Mouse (Mus musculus): ENCODE results near the gene Tmem170. TPM values are rescaled to one million over a fixed set of nuclear protein-coding genes. Genes with fewer than 3 reads are reported as not detected.
"Not testable (repeated sequence)": the region's sequence is repeated elsewhere in the genome, so short reads cannot be mapped to it uniquely, and the experiment has no call there.

Gene Tmem170
- polyA plus RNA-seq, 1 experiment from 2014 or later: 9.1 TPM

GRCm38 (mm10) chr8:111875758-111876157 lies 792 bp downstream of the Tmem170 start:
- Histone ChIP-seq H3K9ac (replicated peaks) (peak overlapping the region; percentile 74), H3K9me3 (no peaks in the 10 kb centered on the region), H3K36me3 (peaks cover 3% of the 10 kb centered on the region; the same call in 1 of the 2 replicates), H3K27me3 (no peaks in the 10 kb centered on the region), H3K4me2 (peak overlapping the region; percentile 84), H3K27ac (no peak overlapping the region), H3K4me3 (replicated peaks) (peak overlapping the region; percentile 66), H3K4me1 (replicated peaks) (peaks cover 5% of the 10 kb centered on the region; the same call in 1 of the 2 replicates)
- WGBS: 21% methylated on average over 9 of the region's 9 CpGs
- ATAC-seq (ENCODE audit: insufficient number of reproducible peaks, insufficient read depth, low FRiP score, low TSS enrichment, low read depth): no peak

GRCm38 (mm10) chr8:111871278-111871677 lies 5.3 kb downstream of the Tmem170 start:
- WGBS: 89% methylated on average over 3 of the region's 3 CpGs
- Histone ChIP-seq H3K4me3 (replicated peaks) (no peak overlapping the region), H3K36me3 (peaks cover 8% of the 10 kb centered on the region; the same call in 1 of the 2 replicates), H3K4me2 (no peak overlapping the region), H3K9ac (replicated peaks) (no peak overlapping the region), H3K27ac (no peak overlapping the region), H3K9me3 (no peaks in the 10 kb centered on the region), H3K27me3 (no peaks in the 10 kb centered on the region), H3K4me1 (replicated peaks) (peaks cover 5% of the 10 kb centered on the region; the same call in 1 of the 2 replicates)
- ATAC-seq (ENCODE audit: insufficient number of reproducible peaks, insufficient read depth, low FRiP score, low TSS enrichment, low read depth): no peak

GRCm38 (mm10) chr8:111870379-111870778 lies 6.2 kb downstream of the Tmem170 start:
- H3K27me3 ChIP-seq: no peaks in the 10 kb centered on the region
- no peaks in the 10 kb centered on the region; the same call in 1 of the 2 replicates for H3K4me1 ChIP-seq (replicated peaks)
- no peak overlapping the region for H3K27ac ChIP-seq
- ATAC-seq (ENCODE audit: insufficient number of reproducible peaks, insufficient read depth, low FRiP score, low TSS enrichment, low read depth): no peak
- H3K9ac ChIP-seq (replicated peaks): no peak overlapping the region
- no peak overlapping the region for H3K4me2 ChIP-seq
- H3K4me3 ChIP-seq (replicated peaks): no peak overlapping the region
- 84% methylated on average over 2 of the region's 3 CpGs for WGBS
- peaks cover 17% of the 10 kb centered on the region for H3K36me3 ChIP-seq
- H3K9me3 ChIP-seq: no peaks in the 10 kb centered on the region

GRCm38 (mm10) chr8:111868664-111869063 lies 7.9 kb downstream of the Tmem170 start:
- H3K4me2 ChIP-seq: no peak overlapping the region
- no peak overlapping the region for H3K4me3 ChIP-seq (replicated peaks)
- peaks cover 26% of the 10 kb centered on the region for H3K36me3 ChIP-seq
- no peak overlapping the region for H3K9ac ChIP-seq (replicated peaks)
- H3K27ac ChIP-seq: no peak overlapping the region
- 73% methylated on average over 2 of the region's 2 CpGs for WGBS
- H3K9me3 ChIP-seq: no peaks in the 10 kb centered on the region
- H3K27me3 ChIP-seq: no peaks in the 10 kb centered on the region
- ATAC-seq (ENCODE audit: insufficient number of reproducible peaks, insufficient read depth, low FRiP score, low TSS enrichment, low read depth): no peak
- H3K4me1 ChIP-seq (replicated peaks): no peaks in the 10 kb centered on the region

- H3K4me2 ChIP-seq: no peak overlapping the region
- no peaks in the 10 kb centered on the region for H3K27me3 ChIP-seq
- peaks cover 25% of the 10 kb centered on the region for H3K36me3 ChIP-seq
- no peak for ATAC-seq (ENCODE audit: insufficient number of reproducible peaks, insufficient read depth, low FRiP score, low TSS enrichment, low read depth)
- no peaks in the 10 kb centered on the region for H3K9me3 ChIP-seq
- no peak overlapping the region for H3K9ac ChIP-seq (replicated peaks)
- WGBS: 84% methylated on average over 6 of the region's 6 CpGs
- H3K4me1 ChIP-seq (replicated peaks): no peaks in the 10 kb centered on the region
- H3K27ac ChIP-seq: no peak overlapping the region
- no peak overlapping the region for H3K4me3 ChIP-seq (replicated peaks)
Observed at GRCm38 (mm10) chr8:111865857-111866256, 10.7 kb downstream of the Tmem170 start.

GRCm38 (mm10) chr8:111865130-111865852 lies 11.3 kb downstream of the Tmem170 start:
- 95% methylated on average over 8 of the region's 8 CpGs for WGBS
- no peak overlapping the region for H3K9ac ChIP-seq (replicated peaks)
- H3K4me3 ChIP-seq (replicated peaks): no peak overlapping the region

GRCm38 (mm10) chr8:111864648-111865047 lies 11.9 kb downstream of the Tmem170 start:
- Histone ChIP-seq H3K9ac (replicated peaks) (no peak overlapping the region), H3K9me3 (no peaks in the 10 kb centered on the region), H3K27me3 (no peaks in the 10 kb centered on the region), H3K27ac (no peak overlapping the region), H3K36me3 (peaks cover 24% of the 10 kb centered on the region), H3K4me2 (no peak overlapping the region), H3K4me1 (replicated peaks) (no peaks in the 10 kb centered on the region), H3K4me3 (replicated peaks) (no peak overlapping the region)
- WGBS: 91% methylated on average over 8 of the region's 8 CpGs
- no peak for ATAC-seq (ENCODE audit: insufficient number of reproducible peaks, insufficient read depth, low FRiP score, low TSS enrichment, low read depth)

More at GRCm38 (mm10) chr8:111865130-111865852, 11.3 kb downstream of the Tmem170 start:
- no peak for ATAC-seq (ENCODE audit: insufficient number of reproducible peaks, insufficient read depth, low FRiP score, low TSS enrichment, low read depth)
- Histone ChIP-seq H3K4me1 (replicated peaks) (no peaks in the 10 kb centered on the region), H3K9me3 (no peaks in the 10 kb centered on the region), H3K27me3 (no peaks in the 10 kb centered on the region), H3K36me3 (peaks cover 25% of the 10 kb centered on the region), H3K4me2 (no peak overlapping the region), H3K27ac (no peak overlapping the region)

GRCm38 (mm10) chr8:111863280-111863679 lies 13.3 kb downstream of the Tmem170 start:
- ATAC-seq (ENCODE audit: insufficient number of reproducible peaks, insufficient read depth, low FRiP score, low TSS enrichment, low read depth): no peak
- no peak overlapping the region for H3K27ac ChIP-seq
- H3K4me1 ChIP-seq (replicated peaks): no peaks in the 10 kb centered on the region
- no peaks in the 10 kb centered on the region for H3K9me3 ChIP-seq
- peaks cover 20% of the 10 kb centered on the region for H3K36me3 ChIP-seq
- H3K27me3 ChIP-seq: no peaks in the 10 kb centered on the region
- no peak overlapping the region for H3K4me2 ChIP-seq
- no peak overlapping the region for H3K4me3 ChIP-seq (replicated peaks)
- WGBS: 78% methylated on average over 4 of the region's 4 CpGs
- no peak overlapping the region for H3K9ac ChIP-seq (replicated peaks)

- no peaks in the 10 kb centered on the region for H3K9me3 ChIP-seq
- peaks cover 8% of the 10 kb centered on the region for H3K4me1 ChIP-seq (replicated peaks)
- H3K4me2 ChIP-seq: no peak overlapping the region
- H3K4me3 ChIP-seq (replicated peaks): no peak overlapping the region
- no peak overlapping the region for H3K27ac ChIP-seq
- no peak overlapping the region for H3K9ac ChIP-seq (replicated peaks)
- H3K36me3 ChIP-seq: peaks cover 10% of the 10 kb centered on the region; the same call in 1 of the 2 replicates
- ATAC-seq (ENCODE audit: insufficient number of reproducible peaks, insufficient read depth, low FRiP score, low TSS enrichment, low read depth): no peak
- no peaks in the 10 kb centered on the region for H3K27me3 ChIP-seq
- 88% methylated on average over 12 of the region's 12 CpGs for WGBS
Observed at GRCm38 (mm10) chr8:111855977-111856376, 20.6 kb downstream of the Tmem170 start.

- under 1% methylated on average over 53 of the region's 53 CpGs for WGBS
- Histone ChIP-seq H3K9me3 (no peaks in the 10 kb centered on the region), H3K27ac (0 out of 2 replicates have a peak within 1 kb of the TSS, but pooled peaks have one; percentile 50), H3K27me3 (no peaks in the 10 kb centered on the region), H3K4me1 (replicated peaks) (peaks cover 13% of the 10 kb centered on the region), H3K9ac (replicated peaks) (peak within 1 kb of the TSS; percentile 86), H3K36me3 (peaks cover 12% of the 10 kb centered on the region), H3K4me2 (peak within 1 kb of the TSS; percentile 79), H3K4me3 (replicated peaks) (peak within 1 kb of the TSS; percentile 93)
- ATAC-seq (ENCODE audit: insufficient number of reproducible peaks, insufficient read depth, low FRiP score, low TSS enrichment, low read depth): peak; percentile 100
Observed at GRCm38 (mm10) chr8:111853861-111854501, 22.6 kb downstream of the Tmem170 start, which contains the start of gene Cfdp1. TSS of gene Cfdp1 (minus strand) at chr8:111854291.

- H3K27ac ChIP-seq; H3K27me3 ChIP-seq; H3K9me3 ChIP-seq; ATAC-seq (ENCODE audit: insufficient number of reproducible peaks, insufficient read depth, low FRiP score, low TSS enrichment, low read depth): not testable (repeated sequence)
- peaks cover 13% of the 10 kb centered on the region for H3K4me1 ChIP-seq (replicated peaks)
- H3K36me3 ChIP-seq: peaks cover 12% of the 10 kb centered on the region
- peak overlapping the region; percentile 79 for H3K4me2 ChIP-seq
- peak overlapping the region; percentile 86 for H3K9ac ChIP-seq (replicated peaks)
- 55% methylated on average over 11 of the region's 12 CpGs for WGBS
- H3K4me3 ChIP-seq (replicated peaks): peak overlapping the region; percentile 93
Observed at GRCm38 (mm10) chr8:111853219-111853618, 23.3 kb downstream of the Tmem170 start.
